Mouse (Mus musculus) spleen, adult 2 months (tissue): ENCODE results near the gene Pde6h. TPM values are rescaled to one million over a fixed set of nuclear protein-coding genes. Genes with fewer than 3 reads are reported as not detected.

Source experiments
- DNase-seq, 2 experiments: peaks; one replicate each; pipeline versions ENCODE4 v3.0.0 to v3.0.0-alpha.2; 2012 to 2021; ENCODE audit warnings: low spot score in 2 of 2, low read depth in 1 of 2
- H3K27ac ChIP-seq: fragments of 200-500 bp; 2 replicates; pipeline ENCODE4 v1.5.1; 2012; ENCODE audit warnings: low read length, inconsistent platforms; ENCODE audit not compliant: insufficient read depth
- H3K27me3 ChIP-seq: fragments of 200-500 bp; 2 replicates; pipeline ENCODE4 v1.6.1; 2012; ENCODE audit warnings: mild to moderate bottlenecking, moderate library complexity, low read length, inconsistent platforms; ENCODE audit not compliant: control insufficient read depth, insufficient read depth
- H3K36me3 ChIP-seq: fragments of 200-500 bp; 2 replicates; pipeline ENCODE4 v1.6.1; 2012; ENCODE audit warnings: mild to moderate bottlenecking, low read length, inconsistent platforms; ENCODE audit not compliant: control insufficient read depth, insufficient read depth
- H3K4me1 ChIP-seq: fragments of 200-500 bp; 2 replicates; pipeline ENCODE4 v1.6.1; 2011; ENCODE audit warnings: inconsistent platforms; ENCODE audit not compliant: control insufficient read depth, insufficient read depth, insufficient read length
- H3K4me3 ChIP-seq: fragments of 200-500 bp; 2 replicates; pipeline ENCODE4 v1.5.1; 2011; ENCODE audit warnings: mild to moderate bottlenecking, inconsistent platforms; ENCODE audit not compliant: insufficient read depth, insufficient read length; ENCODE audit errors: extremely low read depth
- CTCF ChIP-seq: fragments of 200-500 bp; IDR thresholded peaks from 2 replicates; pipeline ENCODE4 v1.5.1; 2011; ENCODE audit warnings: mild to moderate bottlenecking, inconsistent platforms; ENCODE audit not compliant: insufficient read depth, insufficient read length, insufficient replicate concordance; ENCODE audit errors: extremely low read depth
- POLR2A ChIP-seq: fragments of 200-500 bp; IDR thresholded peaks from 2 replicates; pipeline ENCODE4 v1.6.1; 2011; ENCODE audit warnings: low read depth, low read length, inconsistent platforms
- WGBS: fragments of 180-500 bp; shearing (Covaris S2); methylation state at CpG from one replicate; pipeline ENCODE4 v1.1.7; 2018; 5-methylcytosine and 5-hydroxymethylcytosine counted together
- polyA plus RNA-seq: library from polyadenylated mRNA; depleted of rRNA; stranded (reverse); fragments of >200 nt; gene quantifications from 2 replicates; pipeline ENCODE4 v1.2.3, GENCODE M21; 2012

The Pde6h gene
- polyA plus RNA-seq, 1 experiment: 0.01 TPM

GRCm38 (mm10) chr6:136939326-136940187, 15.9 kb downstream of the Pde6h start:
- peaks cover 19% of the 10 kb centered on the region; the same call in 1 of the 2 replicates for H3K4me1 ChIP-seq
- peak overlapping the region; percentile 90 for H3K4me3 ChIP-seq
- no peak for TF ChIP-seq CTCF
- TF ChIP-seq POLR2A: no peak; the same call in 1 of the 2 replicates
- DNase-seq: no peak
- H3K27ac ChIP-seq: peak overlapping the region; percentile 100
- H3K27me3 ChIP-seq: no peaks in the 10 kb centered on the region
- WGBS: 7% methylated on average over 14 of the region's 14 CpGs
- peaks cover 13% of the 10 kb centered on the region; the same call in 1 of the 2 replicates for H3K36me3 ChIP-seq

DNA sequence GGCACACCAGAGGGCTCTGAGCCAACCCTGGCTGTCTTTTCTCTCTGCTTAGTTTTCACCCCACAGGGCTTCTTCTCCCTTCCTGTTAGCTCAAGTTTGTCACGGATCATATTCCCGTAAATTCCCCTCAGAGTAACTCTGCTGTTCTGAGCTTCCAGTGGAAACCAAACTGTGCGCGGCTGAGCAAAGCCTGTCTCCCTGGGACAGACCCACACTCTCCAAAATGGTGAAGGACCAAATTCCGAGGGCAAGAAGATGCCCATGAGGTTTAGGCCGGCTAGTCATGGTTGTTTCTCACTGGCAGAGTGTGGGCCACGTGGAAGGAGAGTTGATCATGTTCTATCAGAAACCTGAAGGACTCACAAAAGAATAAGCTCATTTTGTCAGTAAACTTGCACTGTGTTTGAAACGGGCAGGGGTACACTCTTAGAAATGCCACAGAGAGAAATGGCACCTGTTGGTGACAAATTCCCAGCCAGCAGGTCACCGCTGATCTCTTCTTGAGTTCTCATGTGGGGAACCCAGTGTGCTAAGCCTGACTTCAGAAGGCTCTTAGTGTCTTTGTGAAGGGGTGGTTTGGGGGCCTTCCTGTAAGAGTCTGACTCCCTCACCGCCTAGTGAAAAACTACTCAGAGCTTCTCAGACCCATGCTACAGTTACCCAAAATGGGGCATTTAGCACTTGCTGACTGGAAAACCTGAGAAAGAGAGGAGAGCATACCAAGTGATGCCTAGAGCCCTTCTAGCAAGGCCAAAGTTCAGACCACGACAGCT, 16.7 kb downstream of the Pde6h start:
- WGBS: 9% methylated on average over 11 of the region's 11 CpGs
- Histone ChIP-seq H3K27me3 (no peaks in the 10 kb centered on the region), H3K4me1 (peaks cover 16% of the 10 kb centered on the region; the same call in 1 of the 2 replicates), H3K4me3 (peak overlapping the region; percentile 90), H3K36me3 (peaks cover 8% of the 10 kb centered on the region; the same call in 1 of the 2 replicates), H3K27ac (peak overlapping the region; percentile 100)
- TF ChIP-seq POLR2A (no peak), CTCF (no peak; the same call in 1 of the 2 replicates)
- DNase-seq: peak in 1 of 2 experiments; percentile 24

DNA sequence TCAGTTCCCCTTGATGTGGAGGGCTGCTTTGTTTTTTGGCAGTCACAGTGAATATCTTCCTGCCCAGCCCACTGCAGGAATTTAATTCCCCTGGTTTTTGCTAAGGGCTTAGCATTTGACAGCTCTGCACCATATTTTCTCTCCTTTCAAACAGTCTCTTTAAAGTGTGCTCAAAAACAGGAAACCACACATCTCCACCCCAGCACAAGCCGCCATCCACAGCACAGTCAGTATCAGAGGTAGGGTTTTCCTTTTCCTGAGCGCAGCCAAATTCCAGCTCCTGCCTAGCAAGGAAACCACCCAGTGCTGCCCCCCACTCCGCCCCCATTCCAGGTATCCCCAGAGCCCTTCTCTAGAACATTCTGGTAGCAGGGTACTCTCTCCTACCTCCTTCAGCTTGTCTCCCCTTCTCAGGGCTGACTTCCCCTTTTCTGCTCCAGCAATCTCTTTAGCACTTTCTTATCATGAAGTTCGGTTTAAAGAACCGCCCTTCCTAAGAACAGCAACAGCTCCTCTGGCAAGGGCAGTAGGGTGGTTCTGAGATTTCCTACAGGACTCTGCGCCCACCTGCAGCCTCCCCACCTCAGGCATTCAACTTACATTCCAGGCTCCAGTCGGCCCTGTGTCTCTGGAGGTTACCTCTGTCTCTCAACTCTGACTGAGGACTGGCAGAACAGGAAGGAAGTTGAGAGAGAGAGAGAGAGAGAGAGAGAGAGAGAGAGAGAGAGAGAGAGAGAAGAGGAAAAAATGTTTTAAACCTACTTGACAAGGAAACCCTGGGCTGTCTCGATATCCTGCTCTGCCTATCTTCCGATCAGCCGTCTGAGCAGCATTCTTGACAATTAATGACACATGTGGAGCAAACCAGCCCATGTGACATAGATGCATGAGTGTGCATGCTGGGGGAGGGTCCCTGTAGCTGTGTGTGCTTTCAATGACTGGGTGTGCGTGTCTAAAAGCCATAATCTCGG, 17.7 kb downstream of the Pde6h start, which contains the start of gene Arhgdib:
Gene Arhgdib (minus strand): TSS at position 849 of the 971 bp plus-strand sequence.
- Histone ChIP-seq H3K27ac (peak within 1 kb of the TSS; percentile 100), H3K36me3 (peaks cover 2% of the 10 kb centered on the region; the same call in 1 of the 2 replicates), H3K4me3 (peak within 1 kb of the TSS; percentile 90), H3K4me1 (peaks cover 19% of the 10 kb centered on the region; the same call in 1 of the 2 replicates), H3K27me3 (no peaks in the 10 kb centered on the region)
- TF ChIP-seq CTCF: no peak
- peak; percentile 53 for TF ChIP-seq POLR2A
- 3% methylated on average over 12 of the region's 12 CpGs for WGBS
- DNase-seq: peak; percentile 48 to 61

DNA sequence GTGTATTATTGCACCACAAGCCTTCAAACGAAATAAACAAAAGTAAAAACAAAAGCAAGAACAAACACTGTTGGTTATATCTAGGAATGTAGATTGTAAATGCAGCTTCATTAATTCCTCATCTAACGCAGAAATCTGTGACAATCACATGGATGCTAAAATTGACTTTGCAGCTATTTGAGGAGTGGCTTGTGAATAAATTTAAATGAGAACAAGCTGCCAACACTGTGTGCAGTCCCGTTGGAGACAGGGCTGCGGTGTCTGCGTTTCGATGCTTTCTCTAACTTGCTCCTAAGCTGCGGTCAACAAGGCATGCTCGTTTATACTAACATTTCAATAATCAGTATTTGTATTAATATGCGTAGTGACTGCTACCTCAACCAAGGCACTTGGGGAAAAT, 18.6 kb downstream of the Pde6h start:
- Histone ChIP-seq H3K4me1 (peaks cover 19% of the 10 kb centered on the region; the same call in 1 of the 2 replicates), H3K27ac (0 out of 2 replicates have a peak overlapping the region, but pooled peaks have one; percentile 10)
- WGBS: 44% methylated on average over 9 of the region's 9 CpGs

DNA sequence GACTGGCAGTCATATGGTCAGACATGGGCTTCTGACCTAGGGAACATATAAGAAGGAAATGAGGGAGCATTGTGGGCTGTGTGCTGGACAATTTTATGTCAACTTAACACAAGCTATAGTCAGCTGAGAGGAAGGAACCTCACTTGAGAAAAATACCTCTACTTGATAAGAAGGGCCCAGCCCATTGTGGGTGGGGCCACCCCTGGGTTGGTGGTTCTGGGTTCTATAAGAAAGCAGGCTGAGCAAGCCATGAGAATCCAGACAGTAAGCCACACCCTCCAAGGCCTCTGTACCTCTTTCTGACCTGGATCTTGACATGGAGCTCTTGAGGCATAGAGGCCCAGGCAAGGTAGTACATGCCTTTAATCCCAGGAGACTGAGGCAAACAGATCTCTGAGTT, 19.8 kb downstream of the Pde6h start:
- no peaks in the 10 kb centered on the region for H3K36me3 ChIP-seq
- peak in 1 of 2 experiments; percentile 51 for DNase-seq
- no peak overlapping the region for H3K4me3 ChIP-seq
- peaks cover 21% of the 10 kb centered on the region; the same call in 1 of the 2 replicates for H3K4me1 ChIP-seq
- 0 out of 2 replicates have a peak overlapping the region, but pooled peaks have one; percentile 18 for H3K27ac ChIP-seq
- H3K27me3 ChIP-seq: no peaks in the 10 kb centered on the region
- TF ChIP-seq POLR2A (no peak), CTCF (no peak)

More for the DNA sequence above, 18.6 kb downstream of the Pde6h start:
- H3K36me3 ChIP-seq: no peaks in the 10 kb centered on the region
- H3K27me3 ChIP-seq: no peaks in the 10 kb centered on the region
- TF ChIP-seq CTCF (no peak), POLR2A (no peak)
- no peak overlapping the region for H3K4me3 ChIP-seq
- no peak for DNase-seq
